Mouse (Mus musculus) ES-E14 (cell line): ENCODE data around the gene Lrrc4. TPM values are rescaled to one million over a fixed set of nuclear protein-coding genes. Genes with fewer than 3 reads are reported as not detected.

Experiments
- DNase-seq: peaks from one replicate; pipeline ENCODE4 v3.0.0-alpha.2; 2013; ENCODE audit warnings: low read depth, low spot score
- H3K27ac ChIP-seq: 2 replicates; pipeline ENCODE4 v1.5.1; 2012; ENCODE audit warnings: low read depth, mild to moderate bottlenecking, low read length, moderate library complexity, mixed read lengths; ENCODE audit not compliant: poor library complexity, insufficient read depth, severe bottlenecking
- H3K36me3 ChIP-seq: 2 replicates; pipeline ENCODE4 v1.6.1; 2012; ENCODE audit warnings: mild to moderate bottlenecking, low read length, moderate library complexity, mixed read lengths; ENCODE audit not compliant: control insufficient read depth, poor library complexity, insufficient read depth, severe bottlenecking
- H3K4me1 ChIP-seq, 2 experiments: fragments of 150-350 bp in 1 of 2; sonication (generic) in 1 of 2; 2 replicates each; pipeline ENCODE4 v1.6.1; 2012; ENCODE audit warnings: low read length in 2 of 2, mild to moderate bottlenecking in 1 of 2, mixed read lengths in 1 of 2; ENCODE audit not compliant: control insufficient read depth in 2 of 2, insufficient read depth in 2 of 2, poor library complexity in 1 of 2
- H3K4me3 ChIP-seq, 2 experiments: fragments of 150-350 bp in 1 of 2; sonication (generic) in 1 of 2; 2 replicates each; pipeline ENCODE4 v1.5.1; 2012; ENCODE audit warnings: low read length in 2 of 2, low read depth in 1 of 2, mild to moderate bottlenecking in 1 of 2, mixed read lengths in 1 of 2; ENCODE audit not compliant: insufficient read depth in 1 of 2, poor library complexity in 1 of 2, severe bottlenecking in 1 of 2
- H3K9ac ChIP-seq: 2 replicates; pipeline ENCODE4 v1.6.1; 2012; ENCODE audit warnings: low read depth, mild to moderate bottlenecking, low read length, mixed read lengths; ENCODE audit not compliant: poor library complexity, insufficient read depth, severe bottlenecking
- H3K9me3 ChIP-seq: fragments of 150-350 bp; sonication (generic); 2 replicates; pipeline ENCODE4 v1.6.1; 2012; ENCODE audit warnings: low read depth, mild to moderate bottlenecking, low read length; ENCODE audit not compliant: control insufficient read depth, insufficient read depth
- CHD2 ChIP-seq: IDR thresholded peaks from 2 replicates; pipeline ENCODE4 v1.6.1; 2014; ENCODE audit warnings: mild to moderate bottlenecking, low read depth, low read length, inconsistent platforms
- HCFC1 ChIP-seq: IDR thresholded peaks from 2 replicates; pipeline ENCODE4 v1.6.1; 2012; ENCODE audit warnings: low read length, inconsistent platforms, borderline replicate concordance; ENCODE audit not compliant: insufficient read depth
- MAFK ChIP-seq: IDR thresholded peaks from 2 replicates; pipeline ENCODE4 v1.6.1; 2014; ENCODE audit warnings: mild to moderate bottlenecking, low read depth, low read length, inconsistent platforms; ENCODE audit not compliant: insufficient read depth
- ZC3H11A ChIP-seq: IDR thresholded peaks from 2 replicates; pipeline ENCODE4 v1.6.1; 2012; ENCODE audit warnings: low read depth, mild to moderate bottlenecking, inconsistent platforms, low read length, borderline replicate concordance
- ZNF384 ChIP-seq: IDR thresholded peaks from 2 replicates; pipeline ENCODE4 v1.6.1; 2012; ENCODE audit warnings: low read depth, low read length, inconsistent platforms
- in situ Hi-C, 2 experiments: fragments of 600-800 bp; cut with MboI; formaldehyde crosslinking; loops; one replicate each; pipeline ENCODE4 v1.15.1; 2025; ENCODE audit warnings: low sequenced_read_pairs in 2 of 2, inconsistent platforms in 1 of 2; ENCODE audit not compliant: unreplicated experiment in 2 of 2
- total RNA-seq: library from RNA; depleted of rRNA; stranded (reverse); fragments of 300-350 nt; gene quantifications from 2 replicates; pipeline ENCODE4 v1.2.3, GENCODE M21; 2012

The Lrrc4 gene
- total RNA-seq, 1 experiment: 0.85 TPM

GRCm38 (mm10) chr6:28795380-28795779 lies 36.2 kb downstream of the Lrrc4 start:
- TF ChIP-seq ZC3H11A (no peak), ZNF384 (no peak), HCFC1 (no peak), MAFK (no peak), CHD2 (no peak)
- H3K27ac ChIP-seq: no peak overlapping the region
- in situ Hi-C loops: no loop called here
- DNase-seq: no peak
- H3K4me3 ChIP-seq: no peak overlapping the region
- H3K4me1 ChIP-seq: no peaks in the 10 kb centered on the region
- no peak overlapping the region for H3K9ac ChIP-seq
- peaks cover 8% of the 10 kb centered on the region for H3K36me3 ChIP-seq
- no peaks in the 10 kb centered on the region for H3K9me3 ChIP-seq

GRCm38 (mm10) chr6:28791809-28792208 lies 39.7 kb downstream of the Lrrc4 start:
- Histone ChIP-seq H3K4me3 (no peak overlapping the region), H3K36me3 (peaks cover 8% of the 10 kb centered on the region), H3K4me1 (no peaks in the 10 kb centered on the region), H3K27ac (no peak overlapping the region), H3K9me3 (no peaks in the 10 kb centered on the region), H3K9ac (no peak overlapping the region)
- DNase-seq: no peak
- in situ Hi-C loops: no loop called here
- no peak for TF ChIP-seq ZC3H11A
- TF ChIP-seq ZNF384: no peak
- TF ChIP-seq HCFC1: no peak
- TF ChIP-seq CHD2: no peak

- H3K4me1 ChIP-seq: no peaks in the 10 kb centered on the region
- H3K4me3 ChIP-seq: no peak overlapping the region
- TF ChIP-seq CHD2 (no peak), MAFK (no peak), ZC3H11A (no peak), HCFC1 (no peak), ZNF384 (no peak)
- in situ Hi-C loops: no loop called here
- DNase-seq: no peak
- H3K27ac ChIP-seq: no peak overlapping the region
- H3K36me3 ChIP-seq: peaks cover 5% of the 10 kb centered on the region
- H3K9me3 ChIP-seq: no peaks in the 10 kb centered on the region
- no peak overlapping the region for H3K9ac ChIP-seq
Observed at GRCm38 (mm10) chr6:28791183-28791582, 40.4 kb downstream of the Lrrc4 start.

- in situ Hi-C loops: no loop called here
- Histone ChIP-seq H3K36me3 (no peaks in the 10 kb centered on the region; the same call in 1 of the 2 replicates), H3K4me3 (no peak overlapping the region), H3K27ac (no peak overlapping the region), H3K4me1 (no peaks in the 10 kb centered on the region), H3K9me3 (no peaks in the 10 kb centered on the region), H3K9ac (no peak overlapping the region)
- no peak for TF ChIP-seq HCFC1
- TF ChIP-seq CHD2: no peak
- no peak for TF ChIP-seq ZC3H11A
- no peak for TF ChIP-seq ZNF384
- TF ChIP-seq MAFK: no peak
- no peak for DNase-seq
Observed at GRCm38 (mm10) chr6:28789685-28790084, 41.9 kb downstream of the Lrrc4 start.

GRCm38 (mm10) chr6:28787133-28787532 lies 44.4 kb downstream of the Lrrc4 start:
- no peak overlapping the region for H3K27ac ChIP-seq
- H3K4me3 ChIP-seq: no peak overlapping the region

More at GRCm38 (mm10) chr6:28787133-28787532, 44.4 kb downstream of the Lrrc4 start:
- Histone ChIP-seq H3K4me1 (no peaks in the 10 kb centered on the region), H3K36me3 (no peaks in the 10 kb centered on the region), H3K9ac (no peak overlapping the region), H3K9me3 (no peaks in the 10 kb centered on the region)
- TF ChIP-seq CHD2 (no peak), ZC3H11A (no peak), MAFK (no peak), HCFC1 (no peak), ZNF384 (no peak)
- DNase-seq: no peak
- in situ Hi-C loops: no loop called here
